Mouse (Mus musculus) CH12F3 (cell line): ENCODE measurements around the gene Scamp2.

Source experiments
- in situ Hi-C: fragments of 300-500 bp; cut with MboI; formaldehyde crosslinking; loops from 2 replicates; pipeline ENCODE4 v1.14.3; 2020; ENCODE audit warnings: low sequenced_read_pairs

Scamp2 gene

GRCm38 (mm10) chr9:57593454-57594173 is 32.9 kb downstream of the Scamp2 start:
- in situ Hi-C loops = no loop called here

- in situ Hi-C loops = no loop called here
Measured at GRCm38 (mm10) chr9:57594174-57594509, 33.4 kb downstream of the Scamp2 start.

GRCm38 (mm10) chr9:57597265-57597664 is 36.5 kb downstream of the Scamp2 start:
- in situ Hi-C loops = no loop called here

- in situ Hi-C loops = no loop called here
Measured at GRCm38 (mm10) chr9:57597929-57598382, 37.2 kb downstream of the Scamp2 start.

GRCm38 (mm10) chr9:57598851-57599563 is 38.3 kb downstream of the Scamp2 start:
- in situ Hi-C loops = no loop called here

GRCm38 (mm10) chr9:57600620-57601352 is 40.0 kb downstream of the Scamp2 start:
- in situ Hi-C loops = no loop called here

GRCm38 (mm10) chr9:57601353-57601706 is 40.6 kb downstream of the Scamp2 start:
- in situ Hi-C loops = no loop called here

- in situ Hi-C loops = no loop called here
Measured at GRCm38 (mm10) chr9:57602098-57602497, 41.4 kb downstream of the Scamp2 start.

GRCm38 (mm10) chr9:57604875-57605274 is 44.1 kb downstream of the Scamp2 start:
- in situ Hi-C loops = no loop called here

GRCm38 (mm10) chr9:57605503-57605902 is 44.8 kb downstream of the Scamp2 start:
- in situ Hi-C loops = no loop called here

- in situ Hi-C loops = no loop called here
Measured at GRCm38 (mm10) chr9:57606139-57606851, 45.6 kb downstream of the Scamp2 start, which contains the start of gene Cplx3. Cplx3 (minus strand) TSS chr9:57606281.

GRCm38 (mm10) chr9:57609803-57610202 is 49.1 kb downstream of the Scamp2 start:
- in situ Hi-C loops = no loop called here

- in situ Hi-C loops = no loop called here
Measured at GRCm38 (mm10) chr9:57610359-57610826, 49.6 kb downstream of the Scamp2 start.

GRCm38 (mm10) chr9:57612587-57612986 is 51.8 kb downstream of the Scamp2 start:
- in situ Hi-C loops = no loop called here

- in situ Hi-C loops = no loop called here
Measured at GRCm38 (mm10) chr9:57613975-57614374, 53.2 kb downstream of the Scamp2 start.

GRCm38 (mm10) chr9:57614786-57615185 is 54.0 kb downstream of the Scamp2 start:
- in situ Hi-C loops = no loop called here

- in situ Hi-C loops = no loop called here
Measured at GRCm38 (mm10) chr9:57617556-57618169, 56.9 kb downstream of the Scamp2 start.

- in situ Hi-C loops = no loop called here
Measured at GRCm38 (mm10) chr9:57618854-57619253, 58.1 kb downstream of the Scamp2 start.

GRCm38 (mm10) chr9:57620674-57621073 is 59.9 kb downstream of the Scamp2 start, which contains the start of gene Lman1l:
Lman1l (minus strand) TSS chr9:57620774.
- in situ Hi-C loops = no loop called here

GRCm38 (mm10) chr9:57624295-57624694 is 63.6 kb downstream of the Scamp2 start:
- in situ Hi-C loops = no loop called here
